Mouse (Mus musculus): ENCODE measurements around the gene Dnajc11. TPM values are rescaled to one million over a fixed set of nuclear protein-coding genes. Genes with fewer than 3 reads are reported as not detected.

Dnajc11 gene
- total RNA-seq (2021) = 10 to 100 TPM; 47.9 to 52.6 TPM
- long read RNA-seq, experiment 1, transcript Dnajc11-201 (16 exons, 3,151 nt) = major isoform, 60 of 72 reads
- long read RNA-seq, experiment 1, partial matches to known transcripts = 1 of 72 reads
- long read RNA-seq, experiment 1, other reads (novel, unspliced or antisense) = 11 of 72 reads
- long read RNA-seq, experiment 2, transcript Dnajc11-201 (16 exons, 3,151 nt) = major isoform, 47 of 55 reads
- long read RNA-seq, experiment 2, partial matches to known transcripts = 3 of 55 reads
- long read RNA-seq, experiment 2, other reads (novel, unspliced or antisense) = 4 of 55 reads

DNA sequence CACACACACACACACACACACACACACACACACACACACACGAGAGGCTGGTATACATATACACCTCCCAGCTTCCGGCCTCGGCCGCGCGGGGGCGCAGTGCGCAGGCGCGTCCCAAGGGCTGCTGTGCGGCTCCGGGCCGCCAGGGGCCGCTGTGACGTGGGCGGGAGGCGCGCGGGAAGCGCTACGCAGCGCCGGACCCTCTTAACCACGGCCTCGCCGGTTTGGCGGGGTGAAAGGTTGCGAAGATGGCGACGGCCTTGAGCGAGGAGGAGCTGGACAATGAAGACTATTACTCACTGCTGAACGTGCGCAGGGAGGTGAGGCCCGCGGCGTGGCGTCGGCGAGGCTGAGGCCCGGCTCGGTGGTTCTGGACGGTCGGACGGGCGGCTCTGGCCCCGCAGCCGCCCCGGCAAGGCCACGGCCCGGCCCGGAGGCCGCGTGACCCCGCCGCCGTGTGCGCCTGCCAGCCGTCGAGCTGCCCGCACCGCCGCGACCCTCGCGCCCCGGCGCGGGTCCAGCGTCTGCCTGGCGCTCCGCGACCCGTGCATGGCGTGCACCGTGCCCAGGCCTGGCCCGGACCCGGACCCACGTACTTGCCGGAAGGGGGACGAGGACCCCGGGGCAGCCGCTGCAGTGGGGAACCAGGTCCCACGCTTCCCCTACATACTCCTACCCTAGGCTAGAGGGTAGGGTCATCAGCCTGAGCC lies at the start of gene Dnajc11:
Gene Dnajc11, plus strand, starts transcription at position 187 of the 710 bp plus-strand sequence.
- peak; percentile 91 for DNase-seq (ENCODE audit: low spot score)

DNA sequence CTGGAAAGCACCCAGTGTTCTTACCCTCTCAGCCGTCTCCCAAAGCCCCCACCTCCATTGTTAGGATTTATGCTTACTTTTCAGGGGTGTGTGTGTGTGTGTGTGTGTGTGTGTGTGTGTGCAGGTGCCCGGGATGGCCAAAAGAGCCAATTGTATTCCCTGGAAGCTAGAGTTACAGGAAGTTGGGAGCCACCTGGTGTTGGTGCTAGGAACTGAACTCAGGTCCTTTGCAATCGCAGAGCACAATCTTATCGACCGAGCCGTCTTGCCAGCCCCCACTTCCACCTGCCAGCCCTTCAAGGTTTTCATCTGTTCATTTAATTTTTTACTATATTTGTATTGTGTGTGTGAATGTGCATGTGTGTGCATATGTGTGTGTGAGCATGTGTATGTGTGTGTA lies 40.2 kb upstream of the Dnajc11 start:
- no peak for DNase-seq (ENCODE audit: low spot score)

DNA sequence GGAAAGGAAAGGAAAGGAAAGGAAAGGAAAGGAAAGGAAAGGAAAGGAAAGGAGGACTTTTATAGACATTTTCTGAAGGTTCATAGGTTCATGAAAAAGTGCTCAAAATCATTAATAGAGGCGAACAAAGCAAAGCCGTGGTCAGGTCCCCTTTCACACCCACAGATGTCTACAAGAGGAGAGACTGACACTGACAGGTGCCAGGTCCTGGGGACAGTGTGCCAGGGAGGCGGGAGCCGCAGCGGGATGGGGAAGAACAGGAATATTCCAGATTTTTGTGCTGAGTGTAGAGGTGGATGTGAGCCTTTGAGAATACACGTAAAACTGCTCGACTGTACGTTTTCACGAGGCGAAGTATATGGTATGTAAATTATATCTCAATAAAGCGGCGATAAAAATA lies 38.6 kb upstream of the Dnajc11 start:
- DNase-seq (ENCODE audit: low spot score) = no peak

DNA sequence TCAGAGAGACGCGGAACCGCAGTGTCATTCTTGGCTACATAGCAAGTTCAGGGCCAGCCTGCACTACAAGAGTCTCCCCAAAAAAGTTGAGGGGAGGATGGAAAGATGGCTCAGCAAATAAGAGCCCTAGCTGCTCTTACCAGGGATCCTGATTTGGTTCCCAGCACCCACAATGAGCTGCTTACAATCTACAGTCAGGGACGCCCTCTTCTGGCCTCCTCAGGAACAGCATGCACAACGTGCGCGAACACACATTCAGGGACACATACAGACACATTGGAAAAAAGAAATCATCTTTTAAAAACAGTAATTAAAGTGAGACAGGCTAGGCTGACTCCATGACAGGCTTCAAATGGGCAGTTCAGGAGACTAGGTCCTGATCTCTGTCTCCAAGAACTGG lies 37.9 kb upstream of the Dnajc11 start:
- no peak for DNase-seq (ENCODE audit: low spot score)

DNA sequence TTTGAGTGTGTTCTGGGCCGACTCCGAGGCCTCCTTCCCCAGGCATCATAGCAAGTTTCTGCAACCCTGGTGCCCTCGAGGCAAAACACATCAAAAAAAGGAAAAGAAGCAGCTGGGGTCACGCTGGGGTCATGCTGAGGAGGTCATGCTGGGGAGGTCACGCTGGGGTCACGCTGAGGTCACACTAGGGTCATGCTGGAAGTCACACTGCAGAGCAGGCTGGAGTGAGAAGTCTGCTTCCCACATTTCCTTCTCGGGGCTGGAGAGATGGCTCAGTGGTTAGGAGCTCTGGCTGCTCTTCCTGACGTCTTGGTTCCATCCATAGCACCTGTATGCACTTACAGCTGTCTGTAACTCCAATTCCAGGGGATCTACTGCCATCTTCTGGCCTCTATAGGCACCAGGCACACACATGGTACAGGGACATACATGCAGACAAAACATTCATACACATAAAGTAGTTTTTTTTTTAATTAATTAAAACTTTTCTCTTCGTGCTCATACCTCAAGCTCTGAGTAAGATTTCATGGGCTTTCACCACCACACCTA lies 36.3 kb upstream of the Dnajc11 start:
- DNase-seq (ENCODE audit: low spot score) = no peak

DNA sequence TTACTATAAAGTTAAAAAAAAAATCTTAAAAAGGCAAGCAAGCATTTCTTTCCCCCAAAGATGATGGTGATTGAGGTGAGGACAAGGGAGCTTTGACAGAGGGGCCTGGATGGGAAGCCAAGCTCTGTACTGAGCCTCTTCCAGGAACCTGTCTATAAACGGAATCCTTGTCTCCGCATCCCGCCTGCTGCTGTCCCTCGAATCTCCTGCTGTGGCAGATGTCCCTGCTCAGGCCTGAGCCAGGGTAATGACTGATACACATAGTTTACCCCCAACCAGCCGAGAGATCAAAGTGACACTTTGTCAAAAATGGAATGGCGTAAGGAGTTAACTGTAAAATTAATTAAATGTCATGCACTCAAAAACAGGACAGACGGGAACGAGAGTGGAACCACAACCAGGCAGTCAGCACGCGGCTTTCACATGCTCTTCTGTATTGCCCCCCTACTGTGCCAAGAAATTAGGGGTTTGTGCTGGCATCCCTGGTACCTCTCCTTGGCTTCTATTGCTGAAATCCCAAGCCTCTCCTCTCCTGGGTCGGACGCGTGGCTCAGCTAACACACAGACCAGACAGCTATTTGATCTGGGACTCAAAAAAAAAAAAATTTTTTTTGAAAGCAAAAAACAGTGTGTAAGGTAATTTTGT lies 34.8 kb upstream of the Dnajc11 start:
- no peak for DNase-seq (ENCODE audit: low spot score)

DNA sequence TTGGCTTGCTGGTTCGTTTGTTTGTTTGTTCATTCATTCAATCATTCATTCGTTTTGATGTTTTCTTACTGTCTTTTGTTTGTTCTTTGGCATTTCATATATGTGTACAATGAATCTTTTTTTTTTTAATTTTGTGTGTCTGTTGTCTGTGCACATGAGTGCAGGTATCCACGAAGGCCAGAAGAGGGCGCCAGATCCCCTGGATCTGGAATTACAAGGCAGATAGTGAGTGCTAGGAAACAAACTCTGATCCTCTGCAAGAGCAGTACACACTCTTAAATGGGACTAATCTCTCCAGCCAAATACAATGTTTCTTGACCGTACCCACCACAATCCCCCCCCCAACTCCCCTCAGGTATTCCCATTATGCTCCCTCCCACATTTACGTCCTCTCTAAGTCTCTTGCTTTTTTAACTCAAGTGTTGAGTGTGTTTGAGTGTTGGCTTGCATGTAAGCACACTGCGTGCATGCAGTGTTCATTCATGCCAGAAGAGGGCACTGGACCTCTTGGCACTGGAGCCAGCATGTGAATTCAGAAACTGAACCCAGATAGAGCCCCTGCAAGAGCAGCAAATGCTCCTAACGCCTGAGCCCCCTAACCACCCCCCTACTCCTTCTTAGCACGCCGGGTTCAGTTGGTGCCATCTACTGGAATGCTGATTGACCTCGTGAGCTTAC lies 33.6 kb upstream of the Dnajc11 start:
- DNase-seq (ENCODE audit: low spot score) = no peak

DNA sequence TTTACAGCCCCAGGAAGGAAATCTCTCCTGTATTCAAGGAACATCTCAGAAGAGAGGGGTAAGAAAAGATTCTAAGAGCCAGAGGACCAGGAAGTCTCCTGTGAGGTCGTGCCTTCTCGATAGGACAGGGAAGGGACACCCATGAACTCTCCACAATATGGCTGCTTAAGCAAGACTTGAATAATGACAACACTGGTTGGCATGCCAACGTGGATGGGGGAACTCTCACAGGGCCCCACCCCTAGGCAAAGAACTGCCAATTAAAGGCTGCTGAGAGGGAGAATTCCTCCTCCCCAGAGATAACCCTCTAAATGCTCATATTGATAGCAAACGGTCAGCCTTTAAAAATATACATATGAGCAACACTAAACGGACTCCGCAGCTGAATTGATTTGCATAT lies 32.8 kb upstream of the Dnajc11 start:
- DNase-seq (ENCODE audit: low spot score) = no peak

DNA sequence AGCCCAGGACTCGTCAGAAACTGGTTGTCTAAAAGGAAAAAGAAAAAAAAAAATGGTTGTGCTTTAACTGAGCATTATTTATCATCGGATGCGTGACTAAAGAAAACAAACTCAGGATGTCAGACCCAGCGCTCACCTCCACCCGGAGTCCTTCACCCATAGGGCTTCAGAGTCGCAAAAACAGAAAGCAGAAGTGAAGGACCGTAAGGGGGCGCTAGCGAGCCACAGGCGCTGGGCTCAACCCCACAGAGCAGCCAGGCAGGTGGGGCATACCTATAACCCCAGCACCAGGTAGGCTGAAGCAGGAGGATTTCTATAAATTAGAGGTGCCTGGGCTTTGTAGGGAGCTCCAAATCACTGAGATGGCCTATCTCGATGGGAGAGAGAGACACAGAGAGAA lies 32.1 kb upstream of the Dnajc11 start:
- DNase-seq (ENCODE audit: low spot score) = peak; percentile 28

DNA sequence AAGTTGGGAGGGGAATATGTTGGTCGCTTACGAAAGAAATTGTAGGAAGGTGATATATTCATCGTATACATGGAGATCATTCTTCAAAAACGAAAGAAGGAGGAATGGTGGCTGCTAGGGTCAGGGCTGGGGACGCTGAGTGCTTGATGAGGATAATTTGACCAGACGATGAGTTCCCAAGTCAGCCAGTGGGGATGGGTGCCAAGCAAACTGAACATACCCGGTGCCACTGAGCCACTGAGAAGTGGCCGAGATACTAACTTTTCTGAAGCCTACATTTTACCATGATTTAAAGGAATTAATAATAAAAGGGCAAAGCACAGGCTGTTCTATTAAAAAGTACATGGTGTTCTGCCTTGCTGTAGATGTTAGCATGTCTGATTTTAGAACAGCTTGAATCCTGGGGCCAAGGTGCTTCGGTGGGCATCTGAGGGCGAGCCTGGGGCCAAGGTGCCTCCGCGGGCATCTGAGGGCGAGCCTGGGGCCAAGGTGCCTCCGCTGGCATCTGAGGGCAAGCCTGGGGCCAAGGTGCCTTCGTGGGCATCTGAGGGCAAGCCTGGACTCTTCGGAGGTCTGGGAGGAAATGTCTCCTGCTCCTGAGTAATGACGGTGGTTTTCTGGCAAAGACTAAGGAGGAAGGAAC lies 31.3 kb upstream of the Dnajc11 start:
- peak; percentile 43 for DNase-seq (ENCODE audit: low spot score)

DNA sequence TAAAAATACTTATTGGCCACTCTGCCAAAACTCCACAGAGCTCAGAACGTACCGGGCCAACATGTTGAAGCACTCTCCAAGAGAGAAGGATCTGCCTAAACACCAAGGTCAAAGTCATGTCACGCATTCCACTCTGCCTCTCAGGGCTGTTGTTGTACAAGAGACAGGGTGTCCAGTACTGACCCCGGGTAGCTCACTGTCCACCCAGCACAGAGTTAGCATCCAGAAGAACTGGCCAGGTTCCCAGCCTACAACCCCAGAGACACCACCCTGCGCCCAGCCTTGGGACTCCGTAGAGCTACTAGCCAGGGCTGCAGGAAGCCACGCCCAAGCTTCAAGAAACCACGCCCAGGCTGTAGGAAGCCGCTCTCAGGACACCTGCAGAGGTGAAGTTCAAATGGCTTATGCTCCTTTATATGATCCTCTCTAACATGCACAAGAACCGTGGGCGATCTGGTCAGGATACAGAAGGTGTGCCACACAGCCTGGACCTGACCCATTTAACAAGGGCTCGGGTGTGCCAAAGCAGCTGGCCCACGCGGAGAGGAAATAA lies 30.7 kb upstream of the Dnajc11 start:
- DNase-seq (ENCODE audit: low spot score) = peak; percentile 94

DNA sequence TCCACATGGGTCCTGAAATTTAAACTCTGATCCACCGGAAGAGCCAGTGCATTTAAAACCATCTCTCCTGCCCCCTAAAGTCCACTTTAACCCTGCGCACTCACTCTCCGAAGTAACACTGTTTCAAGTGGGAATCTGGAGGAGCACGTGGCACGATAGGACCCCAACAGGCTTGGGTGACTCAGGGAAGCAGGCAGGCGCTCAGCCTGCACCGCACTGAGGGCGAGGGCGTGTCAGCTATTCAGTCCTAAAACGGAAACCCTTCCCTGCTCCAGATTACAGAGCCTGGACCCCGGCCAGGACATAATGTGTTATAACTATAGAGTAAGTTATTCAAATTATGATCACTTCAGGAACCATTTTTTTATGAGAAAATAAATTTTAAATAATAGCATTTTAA lies 29.4 kb upstream of the Dnajc11 start:
- DNase-seq (ENCODE audit: low spot score) = peak; percentile 54

DNA sequence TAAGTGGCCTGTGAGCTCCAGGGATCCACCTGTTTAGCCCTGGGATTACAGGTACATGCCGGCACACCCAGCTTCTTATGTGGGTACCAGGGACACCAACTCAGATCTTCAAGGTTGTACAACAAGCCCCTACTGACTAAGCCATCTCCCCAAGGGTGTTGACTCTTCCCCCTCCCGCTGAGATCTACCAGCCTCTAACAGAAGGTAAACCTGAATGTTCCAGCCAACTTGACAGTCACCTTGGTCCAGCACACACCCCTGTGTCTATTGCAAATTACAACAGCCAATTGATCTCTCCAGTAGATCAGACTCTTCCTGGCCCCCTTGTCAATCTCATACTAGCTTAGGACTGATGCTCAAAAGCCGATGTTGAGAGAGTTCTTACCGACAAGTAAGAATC lies 27.9 kb upstream of the Dnajc11 start:
- DNase-seq (ENCODE audit: low spot score) = no peak

DNA sequence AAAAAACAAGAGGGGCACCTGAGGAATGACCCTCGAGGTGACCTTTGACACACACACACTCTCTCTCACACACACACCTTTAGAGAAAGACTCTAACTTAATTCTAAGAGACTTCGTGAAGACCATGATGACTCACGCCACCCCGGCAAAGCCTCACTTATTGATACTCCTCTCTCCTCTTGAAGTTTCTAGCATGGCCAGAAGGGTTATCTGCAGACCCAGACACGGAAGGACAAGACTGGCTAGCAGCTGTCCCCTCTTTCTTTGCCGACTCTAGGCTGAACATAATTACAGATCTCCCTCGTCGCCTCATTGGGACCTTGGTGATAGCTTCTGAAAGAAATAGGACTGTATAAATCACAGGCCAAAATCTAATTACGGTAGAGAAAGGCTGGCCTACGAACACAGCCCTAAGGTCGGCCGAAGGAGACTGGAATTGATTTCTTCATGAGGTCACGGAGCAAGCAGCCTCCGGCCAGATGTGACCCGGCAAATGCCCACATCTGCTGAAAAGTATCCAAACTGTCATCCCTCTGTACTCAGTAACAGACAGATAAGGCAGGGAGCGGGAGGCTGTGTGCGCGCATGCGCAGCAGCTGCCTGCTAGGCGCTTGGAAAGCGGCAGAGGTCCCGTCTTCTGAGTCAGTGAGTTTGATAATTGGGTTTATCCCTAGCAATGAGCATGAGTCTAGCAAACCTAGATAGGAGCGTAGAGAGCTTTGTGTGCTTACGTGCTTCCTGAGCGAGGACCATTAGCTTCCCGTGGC lies 25.7 kb upstream of the Dnajc11 start:
- peak; percentile 29 for DNase-seq (ENCODE audit: low spot score)

DNA sequence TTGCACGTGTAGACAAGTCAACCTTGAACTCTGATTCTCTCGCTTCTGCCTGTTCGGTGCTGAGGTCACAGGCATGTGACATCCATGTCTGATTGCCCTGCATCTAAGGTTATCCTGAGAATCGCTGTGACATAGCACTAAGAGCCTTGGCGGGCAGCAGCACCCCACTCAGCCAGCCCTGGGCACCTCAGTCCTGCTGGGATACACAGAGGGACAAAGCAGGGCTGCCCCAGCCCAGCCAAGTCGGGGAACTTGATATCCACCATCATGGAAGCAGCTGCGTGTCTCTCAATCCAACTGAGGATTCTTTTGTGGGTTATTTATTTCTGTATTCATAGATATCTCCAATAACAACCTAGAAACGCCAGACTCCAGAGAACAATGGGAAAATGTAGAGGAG lies 24.7 kb upstream of the Dnajc11 start:
- DNase-seq (ENCODE audit: low spot score) = peak; percentile 51

DNA sequence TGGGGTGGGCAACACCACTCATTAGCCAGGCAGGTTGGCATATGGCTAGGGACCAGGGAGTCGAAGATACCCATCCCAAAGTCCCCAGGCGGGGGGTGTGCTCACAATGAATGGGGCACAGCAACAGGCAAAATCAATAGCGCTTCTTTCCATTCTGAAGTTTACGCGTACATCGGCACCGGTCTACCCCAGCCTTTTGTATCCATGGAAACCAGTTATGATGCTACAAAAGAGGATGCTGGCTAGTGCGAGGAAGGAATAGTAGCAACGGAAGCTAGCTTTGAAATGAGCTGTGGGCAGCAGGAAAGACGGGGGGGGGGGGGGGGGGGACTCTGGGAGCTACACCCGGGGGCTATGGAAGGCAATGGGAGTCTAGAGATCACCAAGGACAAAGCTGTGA lies 17.2 kb upstream of the Dnajc11 start:
- no peak for DNase-seq (ENCODE audit: low spot score)

DNA sequence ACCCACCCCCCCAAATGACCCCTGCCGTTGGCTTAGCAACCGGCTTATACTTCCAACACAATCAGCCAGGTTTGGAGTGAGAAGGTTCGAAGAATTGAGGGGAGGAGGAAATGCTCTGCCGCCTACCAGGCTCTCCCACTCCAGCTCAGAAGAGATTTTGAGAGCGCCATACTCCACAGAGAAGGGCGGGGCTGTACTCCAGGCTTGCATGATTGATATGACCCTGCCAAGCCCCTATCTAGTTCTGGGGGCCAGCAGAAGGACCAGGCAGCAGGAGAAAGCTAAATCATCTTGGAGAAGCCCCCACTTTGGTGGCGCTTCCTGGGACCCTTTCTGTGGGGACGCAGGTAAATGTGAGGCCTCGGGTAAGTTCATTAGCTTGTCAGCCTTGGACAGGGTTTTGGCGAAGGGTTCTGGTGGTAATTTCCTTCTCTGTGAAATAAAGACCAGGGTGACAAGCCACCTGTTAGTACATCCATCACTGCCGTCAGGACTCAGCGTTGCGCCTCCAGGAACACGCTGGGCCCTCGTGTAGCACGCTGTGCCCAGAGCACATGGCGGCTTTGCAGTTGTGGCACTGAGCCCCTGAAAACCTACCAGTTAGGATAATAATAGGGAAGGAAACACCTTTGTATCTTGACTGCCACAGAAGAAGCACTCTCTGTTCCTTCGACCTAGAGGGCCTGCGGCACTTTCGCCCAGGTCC lies 14.2 kb upstream of the Dnajc11 start:
- DNase-seq (ENCODE audit: low spot score) = peak; percentile 65

DNA sequence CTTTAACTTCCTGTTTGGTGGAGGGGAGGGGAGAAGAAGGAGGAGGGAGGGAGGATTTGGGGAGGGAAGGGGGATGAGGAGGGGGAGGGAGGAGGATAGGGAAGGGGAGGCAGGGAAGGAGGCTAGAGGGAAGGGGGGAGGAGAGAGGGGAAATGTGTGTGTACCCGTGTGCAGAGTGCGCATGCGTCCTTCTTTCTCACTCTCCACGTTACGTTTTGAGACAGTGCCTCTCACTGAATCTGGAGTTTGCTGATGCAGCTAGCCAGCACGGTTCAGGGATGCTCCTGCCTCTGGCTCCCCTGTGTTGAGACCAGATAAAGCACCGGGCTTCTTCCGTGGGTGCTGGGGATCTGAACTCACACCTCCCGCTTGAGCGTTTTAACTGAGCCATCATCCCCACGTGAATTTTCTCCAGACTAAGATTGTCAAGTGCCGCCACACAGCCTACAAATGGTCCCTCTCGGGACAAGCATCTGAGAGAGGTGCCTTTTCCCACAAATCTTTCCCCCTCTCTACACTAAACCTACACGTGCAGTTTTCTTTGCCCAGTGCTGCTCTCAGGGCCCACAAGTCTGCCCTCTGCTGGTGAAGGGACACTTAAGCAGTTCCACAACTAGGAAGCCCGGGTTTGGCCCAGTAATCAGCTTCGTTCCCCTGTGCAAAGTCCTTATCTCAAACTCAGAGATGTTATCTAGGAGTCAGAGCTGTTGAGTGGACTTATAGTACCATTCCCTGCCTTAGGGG lies 13.4 kb upstream of the Dnajc11 start:
- peak; percentile 68 for DNase-seq (ENCODE audit: low spot score)

DNA sequence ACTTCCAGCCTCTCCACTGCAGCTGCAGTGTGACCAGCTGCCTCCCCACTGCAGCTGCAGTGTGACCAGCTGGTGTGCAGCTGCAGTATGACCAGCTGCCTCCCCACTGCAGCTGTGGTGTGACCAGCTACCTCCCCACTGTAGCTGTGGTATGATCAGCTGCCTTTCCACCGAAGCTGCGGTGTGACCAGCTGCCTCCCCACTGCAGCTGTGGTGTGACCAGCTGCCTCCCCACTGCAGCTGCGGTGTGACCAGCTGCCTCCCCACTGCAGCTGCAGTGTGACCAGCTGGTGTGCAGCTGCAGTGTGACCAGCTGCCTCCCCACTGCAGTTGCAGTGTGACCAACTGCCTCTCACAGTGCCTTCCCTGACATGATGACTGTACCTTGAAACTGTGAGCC lies 11.4 kb upstream of the Dnajc11 start:
- no peak for DNase-seq (ENCODE audit: low spot score)
